Mouse (Mus musculus) neural tube, embryonic 15.5 days (tissue): ENCODE data around the gene Comp. TPM values are rescaled to one million over a fixed set of nuclear protein-coding genes. Genes with fewer than 3 reads are reported as not detected.

Experiments used
- ATAC-seq: fragments of 200-750 bp; cut with Nextera tagmentation; 2 replicates; pipeline ENCODE4 v1.8.0; 2017; ENCODE audit warnings: mild to moderate bottlenecking, moderate TSS enrichment, moderate library complexity; ENCODE audit not compliant: low FRiP score
- H3K27ac ChIP-seq: fragments of 300-500 bp; sonication (generic); replicated peaks from 2 replicates; pipeline ENCODE4 v1.5.1; 2015; ENCODE audit warnings: mild to moderate bottlenecking, inconsistent platforms
- H3K27me3 ChIP-seq: fragments of 300-500 bp; sonication (generic); replicated peaks from 2 replicates; pipeline ENCODE4 v1.6.1; 2015; ENCODE audit warnings: inconsistent platforms
- H3K36me3 ChIP-seq: fragments of 300-500 bp; sonication (generic); 2 replicates; pipeline ENCODE4 v1.6.1; 2015; ENCODE audit warnings: inconsistent platforms
- H3K4me1 ChIP-seq: fragments of 300-500 bp; sonication (generic); 2 replicates; pipeline ENCODE4 v1.6.1; 2015; ENCODE audit warnings: inconsistent platforms
- H3K4me2 ChIP-seq: fragments of 300-500 bp; sonication (generic); 2 replicates; pipeline ENCODE4 v1.6.1; 2015; ENCODE audit warnings: inconsistent platforms, mild to moderate bottlenecking, moderate library complexity
- H3K4me3 ChIP-seq: fragments of 300-500 bp; sonication (generic); replicated peaks from 2 replicates; pipeline ENCODE4 v1.5.1; 2015; ENCODE audit warnings: mild to moderate bottlenecking, inconsistent platforms
- H3K9ac ChIP-seq: fragments of 300-500 bp; sonication (generic); replicated peaks from 2 replicates; pipeline ENCODE4 v1.6.1; 2015; ENCODE audit warnings: mild to moderate bottlenecking, inconsistent platforms
- H3K9me3 ChIP-seq: fragments of 300-500 bp; sonication (generic); replicated peaks from 2 replicates; pipeline ENCODE4 v1.6.1; 2016; ENCODE audit warnings: inconsistent platforms
- WGBS: fragments of 180-500 bp; shearing (Covaris S2); methylation state at CpG from one replicate; pipeline ENCODE4 v1.1.7; 2015; ENCODE audit warnings: mixed read lengths; 5-methylcytosine and 5-hydroxymethylcytosine counted together
- polyA plus RNA-seq: library from polyadenylated mRNA; unstranded; fragments of >200 nt; fragmentation: Nextera tagmentation; extraction: Ambion mirVana; gene quantifications from 2 replicates; pipeline ENCODE4 v1.2.1, GENCODE M21; 2015

Gene Comp
- polyA plus RNA-seq, 1 experiment from 2014 or later, result 6.4 TPM

- no peak overlapping the region for H3K9ac ChIP-seq
- H3K27ac ChIP-seq, result no peak overlapping the region
- H3K4me3 ChIP-seq, result no peak overlapping the region
- peaks cover 29% of the 10 kb centered on the region for H3K4me1 ChIP-seq
- no peak overlapping the region for H3K4me2 ChIP-seq
- WGBS, result 80% methylated on average over 18 of the region's 18 CpGs
- H3K36me3 ChIP-seq, result no peaks in the 10 kb centered on the region
- H3K9me3 ChIP-seq, result no peaks in the 10 kb centered on the region
- H3K27me3 ChIP-seq, result no peaks in the 10 kb centered on the region
- ATAC-seq, result no peak
Observed at GRCm38 (mm10) chr8:70421349-70422104, 48.2 kb downstream of the Comp start.

- Histone ChIP-seq H3K27ac (no peak overlapping the region), H3K4me1 (peaks cover 18% of the 10 kb centered on the region), H3K4me3 (no peak overlapping the region), H3K27me3 (no peaks in the 10 kb centered on the region), H3K9ac (no peak overlapping the region), H3K36me3 (no peaks in the 10 kb centered on the region), H3K4me2 (no peak overlapping the region), H3K9me3 (no peaks in the 10 kb centered on the region)
- no peak for ATAC-seq
- WGBS, result 90% methylated on average over 2 of the region's 2 CpGs
Observed at GRCm38 (mm10) chr8:70422722-70423121, 49.4 kb downstream of the Comp start.

- 94% methylated on average over 2 of the region's 2 CpGs for WGBS
- H3K4me1 ChIP-seq, result no peaks in the 10 kb centered on the region
- H3K9ac ChIP-seq, result no peak overlapping the region
- no peak overlapping the region for H3K27ac ChIP-seq
- H3K36me3 ChIP-seq, result no peaks in the 10 kb centered on the region
- no peak overlapping the region for H3K4me2 ChIP-seq
- no peak for ATAC-seq
- H3K27me3 ChIP-seq, result no peaks in the 10 kb centered on the region
- no peaks in the 10 kb centered on the region for H3K9me3 ChIP-seq
- no peak overlapping the region for H3K4me3 ChIP-seq
Observed at GRCm38 (mm10) chr8:70426300-70426907, 53.0 kb downstream of the Comp start.

GRCm38 (mm10) chr8:70431213-70431612 lies 57.9 kb downstream of the Comp start:
- no peaks in the 10 kb centered on the region for H3K4me1 ChIP-seq
- no peak overlapping the region for H3K4me3 ChIP-seq
- no peak overlapping the region for H3K9ac ChIP-seq
- no peak overlapping the region for H3K4me2 ChIP-seq
- no peaks in the 10 kb centered on the region for H3K9me3 ChIP-seq
- no peak for ATAC-seq
- no peaks in the 10 kb centered on the region for H3K36me3 ChIP-seq
- over 99% methylated on average over 4 of the region's 4 CpGs for WGBS
- no peak overlapping the region for H3K27ac ChIP-seq
- H3K27me3 ChIP-seq, result no peaks in the 10 kb centered on the region

Other genes with a start within 250 kb of the Comp start
- 47.2 and 49.0 TPM in 2 replicates for gene Nr2c2ap, start 242.2 kb upstream of the Comp start, polyA plus RNA-seq
- gene Rfxank, start 234.4 kb upstream of the Comp start, polyA plus RNA-seq, result 12.3 and 14.6 TPM in 2 replicates
- 60.8 and 62.6 TPM in 2 replicates for gene Borcs8, start 234.1 kb upstream of the Comp start, polyA plus RNA-seq
- gene Mef2b, start 233.8 kb upstream of the Comp start, polyA plus RNA-seq, result 1.4 and 1.5 TPM in 2 replicates
- 51.1 and 54.0 TPM in 2 replicates for gene Tmem161a, start 201.2 kb upstream of the Comp start, polyA plus RNA-seq
- gene Slc25a42, start 161.3 kb upstream of the Comp start, polyA plus RNA-seq, result 9.3 and 10.9 TPM in 2 replicates
- 77.3 and 80.5 TPM in 2 replicates for gene Sugp2, start 139.3 kb upstream of the Comp start, polyA plus RNA-seq
- 106 and 112 TPM in 2 replicates for gene Armc6, start 139.1 kb upstream of the Comp start, polyA plus RNA-seq
- 22.7 and 30.1 TPM in 2 replicates for gene Homer3, start 90.7 kb upstream of the Comp start, polyA plus RNA-seq
- gene Ddx49, start 71.1 kb upstream of the Comp start, polyA plus RNA-seq, result 42.2 and 46.7 TPM in 2 replicates
- 299 and 314 TPM in 2 replicates for gene Cope, start 71.0 kb upstream of the Comp start, polyA plus RNA-seq
- 35.5 and 42.4 TPM in 2 replicates for gene Cers1, start 57.8 kb upstream of the Comp start, polyA plus RNA-seq
- gene Gdf1, start 43.7 kb upstream of the Comp start, polyA plus RNA-seq, result 7.9 and 9.8 TPM in 2 replicates
- 11.8 and 12.6 TPM in 2 replicates for gene Upf1, start 20.3 kb upstream of the Comp start, polyA plus RNA-seq
- gene Crtc1, start 66.0 kb downstream of the Comp start, polyA plus RNA-seq, result 44.9 and 45.6 TPM in 2 replicates
- 33.3 and 35.0 TPM in 2 replicates for gene Klhl26, start 103.4 kb downstream of the Comp start, polyA plus RNA-seq
- gene Tmem59l, start 113.8 kb downstream of the Comp start, polyA plus RNA-seq, result 153 and 188 TPM in 2 replicates
- 7.9 and 8.7 TPM in 2 replicates for gene Crlf1, start 119.6 kb downstream of the Comp start, polyA plus RNA-seq
- gene Rex1bd, start 133.2 kb downstream of the Comp start, polyA plus RNA-seq, result 165 and 181 TPM in 2 replicates
- gene Uba52, start 137.2 kb downstream of the Comp start, polyA plus RNA-seq, result 653 and 714 TPM in 2 replicates
- 381 and 389 TPM in 2 replicates for gene Fkbp8, start 154.2 kb downstream of the Comp start, polyA plus RNA-seq
- 44.4 and 51.1 TPM in 2 replicates for gene Kxd1, start 154.4 kb downstream of the Comp start, polyA plus RNA-seq
- 14.7 and 19.2 TPM in 2 replicates for gene Ell, start 165.9 kb downstream of the Comp start, polyA plus RNA-seq
- gene Isyna1, start 220.8 kb downstream of the Comp start, polyA plus RNA-seq, result 137 and 142 TPM in 2 replicates
- gene Ssbp4, start 235.3 kb downstream of the Comp start, polyA plus RNA-seq, result 170 and 175 TPM in 2 replicates
- gene Lrrc25, start 242.6 kb downstream of the Comp start, polyA plus RNA-seq, result 1.5 and 2.6 TPM in 2 replicates